Mouse (Mus musculus): ENCODE results near the gene Slain1. TPM values are rescaled to one million over a fixed set of nuclear protein-coding genes. Genes with fewer than 3 reads are reported as not detected.

Slain1 gene
- 2.5 TPM for polyA plus RNA-seq (2014; fragmentation: Illumina TruSeq; extraction: RNeasy Lipid Tissue Mini Kit (QIAGEN cat#74804); ENCODE audit: low read depth, low replicate concordance)

DNA sequence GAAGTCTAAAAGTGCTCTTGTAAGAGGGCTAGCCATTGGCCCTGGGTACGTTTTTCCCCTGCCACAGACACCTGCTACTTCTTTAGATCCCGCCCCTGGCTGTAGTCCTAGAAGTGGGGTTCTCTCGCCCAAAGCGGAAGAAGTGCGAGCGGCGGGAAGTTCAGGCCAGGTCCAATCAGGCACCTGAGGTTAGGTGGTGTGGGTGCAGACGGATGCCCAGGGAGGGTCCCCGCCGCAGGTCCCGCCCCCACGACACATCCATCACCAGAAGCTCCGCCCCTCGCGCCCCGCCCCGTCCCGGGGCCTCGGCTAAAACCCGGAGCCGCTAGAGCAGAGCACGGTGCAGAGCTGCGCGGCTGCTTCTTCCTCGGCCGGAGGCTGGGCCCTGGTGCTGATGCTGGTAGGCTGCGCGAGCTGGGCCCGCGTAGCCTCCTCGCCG, at the start of gene Slain1:
Gene Slain1, plus strand, starts transcription at position 333 of the 439 bp plus-strand sequence.

Other genes starting within 250 kb of the Slain1 start
- gene Scel, start 136.9 kb upstream of the Slain1 start, polyA plus RNA-seq (2014; fragmentation: Illumina TruSeq; extraction: RNeasy Lipid Tissue Mini Kit (QIAGEN cat#74804); ENCODE audit: low read depth, low replicate concordance), result 0.70 TPM
- 85.3 TPM for gene Ednrb, start 194.2 kb downstream of the Slain1 start, polyA plus RNA-seq (2014; fragmentation: Illumina TruSeq; extraction: RNeasy Lipid Tissue Mini Kit (QIAGEN cat#74804); ENCODE audit: low read depth, low replicate concordance)

Measured in adrenal gland, adult 10 weeks (tissue).